Mouse (Mus musculus) ES-E14 (cell line): ENCODE results near the gene Ifit3b.
"Not testable (repeated sequence)": the region's sequence is repeated elsewhere in the genome, so short reads cannot be mapped to it uniquely, and the experiment has no call there.

Source experiments
- MAFK ChIP-seq: IDR thresholded peaks from 2 replicates; pipeline ENCODE4 v1.6.1; 2014; ENCODE audit warnings: mild to moderate bottlenecking, low read depth, low read length, inconsistent platforms; ENCODE audit not compliant: insufficient read depth
- ZNF384 ChIP-seq: IDR thresholded peaks from 2 replicates; pipeline ENCODE4 v1.6.1; 2012; ENCODE audit warnings: low read depth, low read length, inconsistent platforms

- not testable (repeated sequence) for TF ChIP-seq ZNF384, MAFK
Observed at GRCm38 (mm10) chr19:34612243-34613001, 4.7 kb downstream of the Ifit3b start.
